In genomic region chr16:33684162-33684702, GRCm38 (mm10) we compare ENCODE assay signal across 8 mouse cellular contexts. TPM values are rescaled to one million over a fixed set of nuclear protein-coding genes. Genes with fewer than 3 reads are reported as not detected.
DNase-seq lines count a peak whose midpoint lies in the region; ATAC-seq and TF ChIP-seq lines count a peak whose summit lies in the region.

TSS of gene Heg1 (plus strand) at chr16:33684370.

- H3K27ac ChIP-seq in bone marrow macrophage, adult 2 months (ENCODE audit: insufficient read depth, low read depth, low read length): no peak within 1 kb of the TSS
- peak within 1 kb of the TSS; percentile 87 for H3K27ac ChIP-seq in embryonic facial prominence, embryonic 15.5 days (replicated peaks)
- H3K27ac ChIP-seq in heart, embryonic 10.5 days: peak within 1 kb of the TSS; percentile 97
- peak within 1 kb of the TSS; percentile 77 for H3K27ac ChIP-seq in kidney, embryonic 14.5 days (ENCODE audit: low read depth, low read length)
- peak within 1 kb of the TSS; percentile 21; the same call in 1 of the 2 replicates for H3K27ac ChIP-seq in liver, embryonic 11.5 days (ENCODE audit: low read depth, low read length)
- peak within 1 kb of the TSS; percentile 79 for H3K27ac ChIP-seq in stomach, embryonic 15.5 days

- H3K9me3 ChIP-seq in embryonic facial prominence, embryonic 15.5 days (replicated peaks): no peaks in the 10 kb centered on the region
- no peaks in the 10 kb centered on the region for H3K9me3 ChIP-seq in heart, embryonic 10.5 days
- H3K9me3 ChIP-seq in kidney, embryonic 14.5 days (ENCODE audit: control insufficient read depth, low read length): no peaks in the 10 kb centered on the region
- H3K9me3 ChIP-seq in liver, embryonic 11.5 days (ENCODE audit: control insufficient read depth, low read length): no peaks in the 10 kb centered on the region
- H3K9me3 ChIP-seq in stomach, embryonic 15.5 days: no peaks in the 10 kb centered on the region

- TF ChIP-seq CTCF in bone marrow macrophage, adult 2 months (IDR thresholded peaks at IDR 0.05; ENCODE audit: low read depth, low read length): no peak

- H3K36me3 ChIP-seq in embryonic facial prominence, embryonic 15.5 days: no peaks in the 10 kb centered on the region
- H3K36me3 ChIP-seq in heart, embryonic 10.5 days: 0 out of 2 replicates have a peak, but pooled peaks cover 5% of the 10 kb centered on the region
- no peaks in the 10 kb centered on the region for H3K36me3 ChIP-seq in kidney, embryonic 14.5 days (ENCODE audit: control insufficient read depth, insufficient read depth, low read length)
- H3K36me3 ChIP-seq in liver, embryonic 11.5 days (ENCODE audit: control insufficient read depth, insufficient read depth, low read length): no peaks in the 10 kb centered on the region
- H3K36me3 ChIP-seq in stomach, embryonic 15.5 days: no peaks in the 10 kb centered on the region

- peak; percentile 90 for DNase-seq in CD4-positive helper T cell, adult 2 months (ENCODE audit: low read depth, low spot score)
- DNase-seq in heart, embryonic 10.5 days (ENCODE audit: low spot score): peak; percentile 92
- peak; percentile 78 for DNase-seq in liver, embryonic 11.5 days (ENCODE audit: low spot score)
- DNase-seq in naive thymus-derived CD4-positive, alpha-beta T cell, adult 2 months (ENCODE audit: low read depth): peak; percentile 85

- TF ChIP-seq POLR2A in bone marrow macrophage, adult 2 months (IDR thresholded peaks at IDR 0.05; ENCODE audit: borderline replicate concordance, low read depth, low read length): no peak

- peak within 1 kb of the TSS; percentile 90 for H3K4me2 ChIP-seq in embryonic facial prominence, embryonic 15.5 days (replicated peaks)
- peak within 1 kb of the TSS; percentile 93 for H3K4me2 ChIP-seq in kidney, embryonic 14.5 days (replicated peaks; ENCODE audit: low read depth, low read length)
- peak within 1 kb of the TSS; percentile 99 for H3K4me2 ChIP-seq in liver, embryonic 11.5 days
- H3K4me2 ChIP-seq in stomach, embryonic 15.5 days: peak within 1 kb of the TSS; percentile 95

- H3K4me3 ChIP-seq in bone marrow macrophage, adult 2 months (ENCODE audit: insufficient read depth, low read length): peak within 1 kb of the TSS; percentile 57
- H3K4me3 ChIP-seq in embryonic facial prominence, embryonic 15.5 days (replicated peaks): peak within 1 kb of the TSS; percentile 81
- H3K4me3 ChIP-seq in heart, embryonic 10.5 days: peak within 1 kb of the TSS; percentile 92
- H3K4me3 ChIP-seq in kidney, embryonic 14.5 days (ENCODE audit: low read length): peak within 1 kb of the TSS; percentile 77
- peak within 1 kb of the TSS; percentile 91 for H3K4me3 ChIP-seq in liver, embryonic 11.5 days (ENCODE audit: low read depth, low read length)
- H3K4me3 ChIP-seq in stomach, embryonic 15.5 days (replicated peaks): peak within 1 kb of the TSS; percentile 88

- peaks cover 3% of the 10 kb centered on the region; the same call in 1 of the 2 replicates for H3K4me1 ChIP-seq in bone marrow macrophage, adult 2 months (ENCODE audit: control insufficient read depth, insufficient read depth, low read length)
- H3K4me1 ChIP-seq in embryonic facial prominence, embryonic 15.5 days: peaks cover 44% of the 10 kb centered on the region
- peaks cover 47% of the 10 kb centered on the region for H3K4me1 ChIP-seq in heart, embryonic 10.5 days
- peaks cover 29% of the 10 kb centered on the region for H3K4me1 ChIP-seq in kidney, embryonic 14.5 days (ENCODE audit: control insufficient read depth, insufficient read depth, low read length)
- peaks cover 11% of the 10 kb centered on the region for H3K4me1 ChIP-seq in liver, embryonic 11.5 days (replicated peaks; ENCODE audit: control insufficient read depth, insufficient read depth, low read length)
- peaks cover 24% of the 10 kb centered on the region for H3K4me1 ChIP-seq in stomach, embryonic 15.5 days

- WGBS in embryonic facial prominence, embryonic 15.5 days: under 1% methylated on average over 53 of the region's 57 CpGs
- under 1% methylated on average over 51 of the region's 57 CpGs for WGBS in heart, embryonic 10.5 days
- WGBS in kidney, embryonic 14.5 days: 0% methylated on average over 24 of the region's 57 CpGs
- 1% methylated on average over 21 of the region's 57 CpGs for WGBS in liver, embryonic 11.5 days
- under 1% methylated on average over 46 of the region's 57 CpGs for WGBS in stomach, embryonic 15.5 days

- H3K9ac ChIP-seq in embryonic facial prominence, embryonic 15.5 days: peak within 1 kb of the TSS; percentile 87
- H3K9ac ChIP-seq in kidney, embryonic 14.5 days (ENCODE audit: low read depth, low read length): peak within 1 kb of the TSS; percentile 91
- H3K9ac ChIP-seq in liver, embryonic 11.5 days (ENCODE audit: low read depth, low read length): peak within 1 kb of the TSS; percentile 89
- peak within 1 kb of the TSS; percentile 86 for H3K9ac ChIP-seq in stomach, embryonic 15.5 days

- peak; percentile 85 for ATAC-seq in embryonic facial prominence, embryonic 15.5 days (ENCODE audit: insufficient number of reproducible peaks, low FRiP score, low TSS enrichment, low read depth)
- ATAC-seq in kidney, embryonic 14.5 days (ENCODE audit: low FRiP score, low TSS enrichment): peak; percentile 77
- ATAC-seq in liver, embryonic 11.5 days (replicated peaks; ENCODE audit: low FRiP score): peak; percentile 88
- peak; percentile 79 for ATAC-seq in stomach, embryonic 15.5 days (ENCODE audit: insufficient read depth, low FRiP score, low read depth)

- no peaks in the 10 kb centered on the region for H3K27me3 ChIP-seq in embryonic facial prominence, embryonic 15.5 days
- H3K27me3 ChIP-seq in heart, embryonic 10.5 days (ENCODE audit: insufficient read depth, poor library complexity, severe bottlenecking): no peaks in the 10 kb centered on the region
- H3K27me3 ChIP-seq in kidney, embryonic 14.5 days (ENCODE audit: control insufficient read depth, insufficient read depth, low read length): no peaks in the 10 kb centered on the region
- no peaks in the 10 kb centered on the region for H3K27me3 ChIP-seq in liver, embryonic 11.5 days (replicated peaks; ENCODE audit: control insufficient read depth, insufficient read depth, low read length)
- H3K27me3 ChIP-seq in stomach, embryonic 15.5 days (replicated peaks): no peaks in the 10 kb centered on the region

RNA-seq across cellular contexts. Expression of gene Heg1, which starts in this region (rescaled TPM):
- polyA plus RNA-seq in bone marrow macrophage, adult 2 months (2012; ENCODE audit: insufficient read depth, insufficient read length, missing spikeins): 0.35 TPM in 2 replicates
- polyA plus RNA-seq in embryonic facial prominence, embryonic 15.5 days (2015; fragmentation: Nextera tagmentation; extraction: Ambion mirVana): 19.5 and 20.4 TPM in 2 replicates
- 26.3 and 33.0 TPM in 2 replicates for polyA plus RNA-seq in heart, embryonic 10.5 days (2016; fragmentation: Nextera tagmentation; extraction: Ambion mirVana)
- polyA plus RNA-seq in kidney, embryonic 14.5 days (2014; fragmentation: Nextera tagmentation; extraction: Ambion mirVana): 14.2 and 21.5 TPM in 2 replicates
- polyA plus RNA-seq in liver, embryonic 11.5 days (2014; fragmentation: Nextera tagmentation; extraction: Ambion mirVana): 14.6 and 17.7 TPM in 2 replicates
- polyA plus RNA-seq in stomach, embryonic 15.5 days (2015; fragmentation: Nextera tagmentation; extraction: Ambion mirVana): 22.1 and 23.4 TPM in 2 replicates

Comparison
In these comparisons a context has a peak if more than half of its experiments do, and no peak if none do; other contexts are left out.
1. RNA of gene Heg1 (polyA plus RNA-seq): 26.3 to 33.0 TPM in heart, embryonic 10.5 days, 22.1 to 23.4 TPM in stomach, embryonic 15.5 days, 14.2 to 21.5 TPM in kidney, embryonic 14.5 days, 19.5 to 20.4 TPM in embryonic facial prominence, embryonic 15.5 days and 14.6 to 17.7 TPM in liver, embryonic 11.5 days; 0.35 TPM in bone marrow macrophage, adult 2 months; every median in the first group is over 10 times any median in the second.
2. Peak in every context shown above with its lines, with median percentiles within 50 percentile points of each other: DNase-seq, H3K4me3 ChIP-seq, ATAC-seq, H3K4me2 ChIP-seq and H3K9ac ChIP-seq.